Mouse (Mus musculus) cerebellum, adult 2 months (tissue): ENCODE data around the gene Thsd4.

ENCODE experiments used
- CTCF ChIP-seq: fragments of 200-500 bp; IDR thresholded peaks from 2 replicates; pipeline ENCODE4 v1.5.1; 2011; ENCODE audit warnings: low read depth, mild to moderate bottlenecking, control low read depth, low read length, moderate library complexity, borderline replicate concordance; ENCODE audit not compliant: insufficient read depth
- POLR2A ChIP-seq: fragments of 200-500 bp; IDR thresholded peaks from 2 replicates; pipeline ENCODE4 v1.6.1; 2011; ENCODE audit warnings: low read length, control low read depth, borderline replicate concordance; ENCODE audit not compliant: insufficient read depth

DNA sequence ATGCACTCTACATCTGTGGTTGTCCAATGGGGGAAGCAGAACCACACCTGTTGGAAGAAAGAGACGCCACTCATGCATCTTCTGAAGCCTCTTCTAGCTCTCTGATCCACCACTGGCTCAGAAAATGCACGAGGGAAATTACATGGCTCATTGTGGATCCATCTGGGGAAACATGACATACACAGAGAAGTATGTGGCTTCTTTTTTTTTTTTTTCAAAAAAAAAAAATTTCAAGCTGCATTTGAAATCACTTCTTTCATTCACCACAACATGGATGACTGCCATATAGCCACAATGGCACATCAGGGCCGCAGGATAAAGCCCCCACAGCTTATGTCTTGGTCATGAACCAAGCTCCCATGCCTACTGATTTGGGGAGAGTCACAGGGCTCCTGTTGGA lies 6.4 kb upstream of the Thsd4 start:
- no peak for TF ChIP-seq POLR2A
- no peak for TF ChIP-seq CTCF
